In the genomic region with DNA sequence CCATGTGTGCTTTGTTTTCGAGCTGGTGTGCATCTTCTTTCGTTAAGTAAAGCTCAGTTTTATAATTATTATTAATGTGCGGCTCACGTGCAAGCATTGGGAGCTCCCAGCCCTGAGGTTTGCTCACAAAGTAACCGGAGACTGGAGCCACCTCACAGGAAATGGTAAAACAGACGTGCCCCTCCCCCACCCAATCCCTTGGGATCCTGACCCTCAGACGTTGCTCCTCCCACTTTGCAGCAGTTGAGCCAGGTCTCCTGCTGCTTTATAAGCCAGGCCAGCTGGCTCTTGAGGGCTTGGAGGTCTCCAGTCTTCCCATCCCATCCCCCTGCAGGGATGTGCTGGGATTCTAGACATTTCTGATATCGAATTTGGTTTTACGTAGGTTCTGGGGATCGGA, we compare ENCODE assay signal across 16 mouse cellular contexts.
A peak's percentile ranks its signal among the peaks of the same experiment; 100 is the strongest.
DNase-seq lines count a peak whose midpoint lies in the region; ATAC-seq and TF ChIP-seq lines count a peak whose summit lies in the region.
"Had no signal": no experiment of that assay in that cellular context is flagged by ENCODE, and none has a peak within 500 bp of the region (broad histone marks: within the 10 kb centered on the region; RNA-seq: fewer than 3 reads in every experiment).

No protein-coding gene starts in this region.

- H3K27ac ChIP-seq in hindbrain, embryonic 11.5 days (ENCODE audit: low read depth, low read length), result no peak overlapping the region
- no peak overlapping the region for H3K27ac ChIP-seq in hindbrain, embryonic 13.5 days
- no peak overlapping the region for H3K27ac ChIP-seq in ES-Bruce4 (ENCODE audit: insufficient read depth, low read length)
- peak overlapping the region; percentile 84 for H3K27ac ChIP-seq in limb, embryonic 10.5 days
- H3K27ac ChIP-seq: heart, embryonic 13.5 days; stomach, embryonic 15.5 days had no signal

- peak; percentile 58 for DNase-seq in hindbrain, embryonic 11.5 days (ENCODE audit: low spot score)
- DNase-seq in ZHBTc4 (ENCODE audit: low read depth, low spot score), result peak; percentile 87
- peak; percentile 80 for DNase-seq in limb, embryonic 10.5 days (ENCODE audit: low spot score)
- no peak for DNase-seq in spleen, postnatal 4 days (ENCODE audit: low spot score in 2 of 2)
- DNase-seq in thymus, postnatal 0 days (ENCODE audit: low spot score), result no peak
- DNase-seq in right cerebral cortex, postnatal 25 days, result no peak
- DNase-seq: adrenal gland, adult 8-10 months; right cerebral cortex, postnatal 4 days; thymus, postnatal 4 days had no signal

- 52% methylated on average over 10 of the region's 10 CpGs for WGBS in hindbrain, embryonic 11.5 days
- WGBS in hindbrain, embryonic 13.5 days, result 60% methylated on average over 10 of the region's 10 CpGs
- WGBS in limb, embryonic 10.5 days, result 49% methylated on average over 10 of the region's 10 CpGs

- no peak for ATAC-seq in hindbrain, embryonic 11.5 days (ENCODE audit: low FRiP score)
- no peak for ATAC-seq in hindbrain, embryonic 13.5 days (ENCODE audit: low FRiP score)
- ATAC-seq: forebrain, embryonic 14.5 days; lung, postnatal 0 days had no signal

- no peaks in the 10 kb centered on the region for H3K4me1 ChIP-seq in hindbrain, embryonic 11.5 days (replicated peaks; ENCODE audit: control insufficient read depth, insufficient read depth, low read length)
- H3K4me1 ChIP-seq in hindbrain, embryonic 13.5 days (replicated peaks), result peaks cover 42% of the 10 kb centered on the region
- H3K4me1 ChIP-seq in ES-Bruce4 (ENCODE audit: control insufficient read depth, insufficient read depth, low read length), result no peaks in the 10 kb centered on the region
- peaks cover 69% of the 10 kb centered on the region for H3K4me1 ChIP-seq in limb, embryonic 10.5 days

- no peak overlapping the region for H3K4me3 ChIP-seq in hindbrain, embryonic 11.5 days (ENCODE audit: low read depth, low read length)
- no peak overlapping the region for H3K4me3 ChIP-seq in hindbrain, embryonic 13.5 days
- no peak overlapping the region for H3K4me3 ChIP-seq in ES-Bruce4 (ENCODE audit: low read depth, low read length)
- H3K4me3 ChIP-seq in limb, embryonic 10.5 days, result peak overlapping the region; percentile 17; the same call in 1 of the 2 replicates
- H3K4me3 ChIP-seq: heart, embryonic 13.5 days; stomach, embryonic 15.5 days had no signal

- no peaks in the 10 kb centered on the region for H3K27me3 ChIP-seq in hindbrain, embryonic 11.5 days (ENCODE audit: control insufficient read depth, insufficient read depth, low read length)
- H3K27me3 ChIP-seq in hindbrain, embryonic 13.5 days, result peaks cover 5% of the 10 kb centered on the region; the same call in 1 of the 2 replicates
- H3K27me3 ChIP-seq in ES-Bruce4 (ENCODE audit: control insufficient read depth, insufficient read depth, low read length, poor library complexity, severe bottlenecking), result no peaks in the 10 kb centered on the region
- no peaks in the 10 kb centered on the region for H3K27me3 ChIP-seq in limb, embryonic 10.5 days (ENCODE audit: low read depth, poor library complexity, severe bottlenecking)
- H3K27me3 ChIP-seq: stomach, embryonic 15.5 days had no signal

- H3K9me3 ChIP-seq in hindbrain, embryonic 11.5 days (ENCODE audit: control insufficient read depth, low read length), result no peaks in the 10 kb centered on the region
- H3K9me3 ChIP-seq in hindbrain, embryonic 13.5 days, result no peaks in the 10 kb centered on the region
- no peaks in the 10 kb centered on the region for H3K9me3 ChIP-seq in ES-Bruce4 (replicated peaks; ENCODE audit: control insufficient read depth, insufficient read depth, low read length, poor library complexity, severe bottlenecking)
- no peaks in the 10 kb centered on the region for H3K9me3 ChIP-seq in limb, embryonic 10.5 days (replicated peaks)
- H3K9me3 ChIP-seq: heart, embryonic 13.5 days; stomach, embryonic 15.5 days had no signal

- peak; percentile 69; the same call in 1 of the 2 replicates for TF ChIP-seq EP300 in ES-Bruce4 (IDR thresholded peaks at IDR 0.05; ENCODE audit: insufficient read depth, low read depth, low read length)

- H3K4me2 ChIP-seq in hindbrain, embryonic 11.5 days (replicated peaks; ENCODE audit: low read depth, low read length), result no peak overlapping the region
- no peak overlapping the region for H3K4me2 ChIP-seq in hindbrain, embryonic 13.5 days
- H3K4me2 ChIP-seq: heart, embryonic 13.5 days; liver, embryonic 11.5 days; stomach, embryonic 15.5 days had no signal

- H3K9ac ChIP-seq in hindbrain, embryonic 11.5 days (ENCODE audit: low read depth, low read length), result no peak overlapping the region
- H3K9ac ChIP-seq in hindbrain, embryonic 13.5 days, result no peak overlapping the region
- H3K9ac ChIP-seq in ES-Bruce4 (ENCODE audit: low read depth, poor library complexity, severe bottlenecking), result no peak overlapping the region
- H3K9ac ChIP-seq: heart, embryonic 13.5 days; stomach, embryonic 15.5 days had no signal

- H3K36me3 ChIP-seq in hindbrain, embryonic 11.5 days (ENCODE audit: control insufficient read depth, insufficient read depth, low read length), result no peaks in the 10 kb centered on the region
- no peaks in the 10 kb centered on the region for H3K36me3 ChIP-seq in hindbrain, embryonic 13.5 days
- no peaks in the 10 kb centered on the region for H3K36me3 ChIP-seq in ES-Bruce4 (ENCODE audit: control insufficient read depth, insufficient read depth, low read length, poor library complexity, severe bottlenecking)
- H3K36me3 ChIP-seq in limb, embryonic 10.5 days, result no peaks in the 10 kb centered on the region
- H3K36me3 ChIP-seq: heart, embryonic 13.5 days; stomach, embryonic 15.5 days had no signal

- TF ChIP-seq CTCF in ES-Bruce4 (IDR thresholded peaks at IDR 0.05; ENCODE audit: low read depth, low read length), result no peak

- no peak for TF ChIP-seq POLR2A in ES-Bruce4 (IDR thresholded peaks at IDR 0.05; ENCODE audit: insufficient read depth, low read length)

Comparison
In these comparisons a context has a peak if more than half of its experiments do, and no peak if none do; other contexts are left out.
1. DNase-seq: peak in hindbrain, embryonic 11.5 days (single experiment), ZHBTc4 (single experiment) and limb, embryonic 10.5 days (single experiment); none in spleen, postnatal 4 days (0 of 2), thymus, postnatal 0 days (single experiment) and right cerebral cortex, postnatal 25 days (single experiment).